Mouse (Mus musculus): ENCODE data around the gene Olfr199. TPM values are rescaled to one million over a fixed set of nuclear protein-coding genes. Genes with fewer than 3 reads are reported as not detected.
"Not testable (repeated sequence)": the region's sequence is repeated elsewhere in the genome, so short reads cannot be mapped to it uniquely, and the experiment has no call there.

The Olfr199 gene
- total RNA-seq (2021) = not detected
- polyA plus RNA-seq (2012; rRNA removed) = not detected in 2 replicates
- long read RNA-seq = 0 reads

DNA sequence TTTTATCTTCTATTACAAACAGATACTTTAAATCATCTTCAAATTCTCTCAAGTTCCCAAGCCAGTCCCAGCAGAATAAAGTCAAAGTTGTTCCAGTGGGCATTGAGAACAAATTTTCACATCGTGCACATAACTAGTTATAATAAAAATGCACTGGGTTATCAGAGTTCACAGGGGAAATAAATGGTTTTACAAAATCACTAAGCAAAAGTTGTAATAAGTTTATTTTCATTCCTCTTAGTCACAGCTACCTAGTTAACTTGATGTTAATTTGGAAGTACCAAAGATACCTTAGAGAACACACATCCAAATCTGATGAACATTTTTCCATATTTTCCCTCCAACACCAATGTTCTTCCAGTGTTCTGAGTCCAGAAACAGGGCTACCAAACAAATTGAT, at the start of gene Olfr199:
TSS of gene Olfr199 (minus strand) at position 101 of the 400 bp plus-strand sequence.
- H3K79me2 ChIP-seq (replicated peaks; ENCODE audit: control insufficient read depth, insufficient read depth, low read length); H3K9ac ChIP-seq (ENCODE audit: low read depth, low read length); DNase-seq; H3K4me3 ChIP-seq; H3K36me3 ChIP-seq (ENCODE audit: control insufficient read depth, insufficient read depth, low read length); H3K4me1 ChIP-seq (ENCODE audit: control insufficient read depth, insufficient read depth, low read length); H3K27me3 ChIP-seq (ENCODE audit: control insufficient read depth, insufficient read depth, low read length); H3K27ac ChIP-seq; intact Hi-C loops (cut with DNase I): not testable (repeated sequence)
- whole genome bisulfite sequencing = 55% methylated on average over 1 of the region's 1 CpGs

DNA sequence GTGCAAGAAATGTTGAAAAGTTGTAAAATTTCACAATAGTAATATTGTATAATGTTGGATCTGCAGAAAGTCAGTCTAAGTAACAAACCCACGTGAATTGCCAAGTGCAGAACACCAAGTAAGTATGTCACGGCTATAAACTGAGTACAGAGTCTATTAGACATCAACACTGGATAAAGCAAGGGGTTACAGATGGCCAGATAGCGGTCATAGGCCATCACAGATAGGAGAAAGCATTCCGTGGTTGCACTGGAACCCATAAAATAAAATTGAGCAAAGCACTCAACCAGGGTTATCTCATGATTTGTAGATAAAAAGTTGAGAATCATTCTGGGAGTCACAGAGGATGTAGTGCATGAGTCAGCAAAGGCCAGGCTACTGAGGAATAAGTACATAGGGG, 49.5 kb upstream of the Olfr199 start:
- H3K9ac ChIP-seq (ENCODE audit: low read depth, low read length); H3K27me3 ChIP-seq (ENCODE audit: control insufficient read depth, insufficient read depth, low read length); H3K27ac ChIP-seq; H3K4me1 ChIP-seq (ENCODE audit: control insufficient read depth, insufficient read depth, low read length); H3K36me3 ChIP-seq (ENCODE audit: control insufficient read depth, insufficient read depth, low read length); H3K4me3 ChIP-seq; DNase-seq; intact Hi-C loops (cut with DNase I); H3K79me2 ChIP-seq (replicated peaks; ENCODE audit: control insufficient read depth, insufficient read depth, low read length): not testable (repeated sequence)
- 52% methylated on average over 4 of the region's 4 CpGs for whole genome bisulfite sequencing

DNA sequence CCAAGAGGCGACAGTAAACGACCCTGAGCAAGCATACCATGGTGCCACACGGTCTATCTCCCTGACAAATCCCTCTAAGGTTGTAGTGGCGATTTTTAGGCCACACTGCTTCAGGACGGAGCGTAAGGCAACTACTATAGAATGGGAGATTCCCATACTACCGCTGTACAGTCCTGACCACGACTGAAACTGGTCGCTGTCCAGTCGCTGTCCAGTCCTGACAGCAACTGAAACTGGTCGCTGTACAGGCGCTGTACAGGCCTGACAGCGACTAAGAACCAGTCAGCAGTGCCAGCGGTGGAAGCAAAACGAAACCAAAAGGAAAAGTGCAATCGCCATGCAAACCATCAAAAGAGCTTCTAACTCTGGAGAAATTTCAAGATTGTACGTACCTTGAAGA, 30.1 kb upstream of the Olfr199 start:
- Histone ChIP-seq H3K79me2 (replicated peaks; ENCODE audit: control insufficient read depth, insufficient read depth, low read length) (no peaks in the 10 kb centered on the region), H3K4me3 (no peak overlapping the region), H3K27me3 (ENCODE audit: control insufficient read depth, insufficient read depth, low read length) (no peaks in the 10 kb centered on the region), H3K4me1 (ENCODE audit: control insufficient read depth, insufficient read depth, low read length) (no peaks in the 10 kb centered on the region), H3K36me3 (ENCODE audit: control insufficient read depth, insufficient read depth, low read length) (no peaks in the 10 kb centered on the region), H3K9ac (ENCODE audit: low read depth, low read length) (no peak overlapping the region), H3K27ac (no peak overlapping the region)
- no peak for DNase-seq
- no peak for TF ChIP-seq EP300 (IDR thresholded peaks at IDR 0.05; ENCODE audit: insufficient read depth, low read depth, low read length)
- TF ChIP-seq CTCF (IDR thresholded peaks at IDR 0.05) = no peak
- no peak for TF ChIP-seq POLR2A (IDR thresholded peaks at IDR 0.05; ENCODE audit: insufficient read depth, low read depth, low read length)
- intact Hi-C loops (cut with DNase I) = loop anchor here (2.0 kb wide), 1 partner anchor 49 kb away; no protein-coding TSS in a partner anchor
- WGBS = 76% methylated on average over 17 of the region's 17 CpGs

DNA sequence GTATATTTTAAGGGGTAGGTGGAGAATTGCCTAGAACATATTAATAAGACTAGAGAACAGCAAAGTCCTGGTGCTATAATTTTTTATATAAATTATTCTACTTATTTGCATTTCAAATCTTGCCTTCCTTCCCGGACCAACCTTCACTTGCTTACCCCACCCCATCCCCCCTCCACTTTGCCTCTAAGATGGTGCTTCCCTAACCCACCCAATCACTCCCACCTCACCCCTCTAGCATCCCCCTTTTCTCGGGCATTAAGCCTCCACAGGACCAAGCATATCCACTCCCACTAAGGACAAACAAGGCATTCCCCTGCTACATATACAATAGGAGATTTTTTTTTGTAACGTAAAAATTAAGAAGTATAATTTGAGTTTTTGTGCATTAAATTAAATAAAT, 1.7 kb downstream of the Olfr199 start:
- H3K9ac ChIP-seq (ENCODE audit: low read depth, low read length); H3K4me1 ChIP-seq (ENCODE audit: control insufficient read depth, insufficient read depth, low read length); H3K36me3 ChIP-seq (ENCODE audit: control insufficient read depth, insufficient read depth, low read length); H3K27me3 ChIP-seq (ENCODE audit: control insufficient read depth, insufficient read depth, low read length); H3K79me2 ChIP-seq (replicated peaks; ENCODE audit: control insufficient read depth, insufficient read depth, low read length); H3K27ac ChIP-seq; H3K4me3 ChIP-seq; DNase-seq; intact Hi-C loops (cut with DNase I): not testable (repeated sequence)
- 57% methylated on average over 3 of the region's 3 CpGs for WGBS

DNA sequence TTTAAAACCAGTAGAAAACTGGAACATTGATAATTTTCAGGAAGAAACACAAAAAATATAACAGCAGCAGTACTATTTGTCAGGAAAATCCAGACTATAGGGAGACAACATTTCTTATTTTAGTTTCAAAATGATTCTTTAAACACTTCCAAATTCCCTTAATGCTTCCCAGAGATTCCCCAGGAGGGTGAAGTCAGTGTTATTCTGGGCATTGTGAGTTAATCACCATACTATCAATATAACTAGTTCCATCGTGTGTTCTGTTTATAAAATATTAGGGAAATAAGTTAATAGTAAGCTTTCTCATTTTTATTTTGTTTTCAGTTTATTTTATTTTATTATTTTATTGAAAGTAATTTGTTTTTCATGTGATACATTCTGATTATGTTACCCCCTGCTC, 16.1 kb downstream of the Olfr199 start, which contains the start of gene Olfr198:
TSS of gene Olfr198 (minus strand) at position 101 of the 400 bp plus-strand sequence.
- intact Hi-C loops (cut with DNase I); H3K9ac ChIP-seq (ENCODE audit: low read depth, low read length); DNase-seq; H3K79me2 ChIP-seq (replicated peaks; ENCODE audit: control insufficient read depth, insufficient read depth, low read length); H3K27ac ChIP-seq; H3K4me3 ChIP-seq; H3K27me3 ChIP-seq (ENCODE audit: control insufficient read depth, insufficient read depth, low read length); H3K36me3 ChIP-seq (ENCODE audit: control insufficient read depth, insufficient read depth, low read length); H3K4me1 ChIP-seq (ENCODE audit: control insufficient read depth, insufficient read depth, low read length): not testable (repeated sequence)
- 30% methylated on average over 1 of the region's 1 CpGs for WGBS

DNA sequence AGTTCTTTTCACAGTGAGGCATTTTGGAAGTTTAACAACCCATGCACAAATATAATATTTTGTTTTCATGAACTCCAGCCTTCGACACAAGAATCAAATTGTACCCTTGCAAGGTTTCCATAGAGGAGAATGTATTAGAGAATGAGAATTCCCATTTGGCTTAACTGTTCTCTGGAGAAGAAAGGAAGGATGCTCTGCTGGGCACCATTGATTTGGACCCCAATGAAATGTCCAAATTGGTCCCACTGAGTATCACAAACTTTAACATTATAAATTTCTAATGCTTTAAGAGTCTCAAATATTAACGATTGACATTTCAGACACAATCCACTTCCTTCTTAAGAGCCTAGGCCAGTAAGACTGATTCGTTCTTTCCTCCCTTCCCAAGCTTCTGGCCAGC, 49.2 kb downstream of the Olfr199 start, which contains the start of gene Olfr196:
TSS of gene Olfr196 (minus strand) at position 101 of the 400 bp plus-strand sequence.
- no peaks in the 10 kb centered on the region for H3K4me1 ChIP-seq (ENCODE audit: control insufficient read depth, insufficient read depth, low read length)
- H3K79me2 ChIP-seq (replicated peaks; ENCODE audit: control insufficient read depth, insufficient read depth, low read length) = no peaks in the 10 kb centered on the region
- no peak within 1 kb of the TSS for H3K27ac ChIP-seq
- H3K27me3 ChIP-seq (ENCODE audit: control insufficient read depth, insufficient read depth, low read length) = no peaks in the 10 kb centered on the region
- H3K9ac ChIP-seq (ENCODE audit: low read depth, low read length) = no peak within 1 kb of the TSS
- no peak for DNase-seq
- H3K4me3 ChIP-seq = no peak within 1 kb of the TSS
- no peak for TF ChIP-seq EP300 (IDR thresholded peaks at IDR 0.05; ENCODE audit: insufficient read depth, low read depth, low read length)
- no peak for TF ChIP-seq CTCF (IDR thresholded peaks at IDR 0.05)
- WGBS = 53% methylated on average over 3 of the region's 3 CpGs
- intact Hi-C loops (cut with DNase I) = no loop called here
- H3K36me3 ChIP-seq (ENCODE audit: control insufficient read depth, insufficient read depth, low read length) = no peaks in the 10 kb centered on the region

Other genes with a start within 250 kb of the Olfr199 start
- not detected for gene Olfr183, start 224.4 kb downstream of the Olfr199 start, total RNA-seq (2021)
- not detected in 2 replicates for gene Olfr183, start 224.4 kb downstream of the Olfr199 start, polyA plus RNA-seq (2012; rRNA removed)
- gene Olfr186, start 189.5 kb downstream of the Olfr199 start, total RNA-seq (2021) = not detected
- not detected in 2 replicates for gene Olfr186, start 189.5 kb downstream of the Olfr199 start, polyA plus RNA-seq (2012; rRNA removed)
- not detected for gene Olfr187, start 180.0 kb downstream of the Olfr199 start, total RNA-seq (2021)
- not detected in 2 replicates for gene Olfr187, start 180.0 kb downstream of the Olfr199 start, polyA plus RNA-seq (2012; rRNA removed)
- gene Olfr190, start 141.8 kb downstream of the Olfr199 start, total RNA-seq (2021) = not detected
- not detected in 2 replicates for gene Olfr190, start 141.8 kb downstream of the Olfr199 start, polyA plus RNA-seq (2012; rRNA removed)
- gene Olfr191, start 129.9 kb downstream of the Olfr199 start, total RNA-seq (2021) = not detected
- not detected in 2 replicates for gene Olfr191, start 129.9 kb downstream of the Olfr199 start, polyA plus RNA-seq (2012; rRNA removed)
- not detected for gene Olfr193, start 107.9 kb downstream of the Olfr199 start, total RNA-seq (2021)
- not detected in 2 replicates for gene Olfr193, start 107.9 kb downstream of the Olfr199 start, polyA plus RNA-seq (2012; rRNA removed)
- not detected for gene Olfr194, start 98.7 kb downstream of the Olfr199 start, total RNA-seq (2021)
- gene Olfr194, start 98.7 kb downstream of the Olfr199 start, polyA plus RNA-seq (2012; rRNA removed) = not detected in 2 replicates
- not detected for gene Olfr195, start 72.7 kb downstream of the Olfr199 start, total RNA-seq (2021)
- gene Olfr195, start 72.7 kb downstream of the Olfr199 start, polyA plus RNA-seq (2012; rRNA removed) = not detected in 2 replicates
- gene Olfr196, start 49.3 kb downstream of the Olfr199 start, total RNA-seq (2021) = not detected
- gene Olfr196, start 49.3 kb downstream of the Olfr199 start, polyA plus RNA-seq (2012; rRNA removed) = not detected in 2 replicates
- gene Olfr198, start 16.2 kb downstream of the Olfr199 start, total RNA-seq (2021) = not detected
- gene Olfr198, start 16.2 kb downstream of the Olfr199 start, polyA plus RNA-seq (2012; rRNA removed) = not detected in 2 replicates
- gene Olfr201, start 52.9 kb upstream of the Olfr199 start, total RNA-seq (2021) = not detected
- gene Olfr201, start 52.9 kb upstream of the Olfr199 start, polyA plus RNA-seq (2012; rRNA removed) = not detected in 2 replicates
- not detected for gene Olfr202, start 67.0 kb upstream of the Olfr199 start, total RNA-seq (2021)
- not detected in 2 replicates for gene Olfr202, start 67.0 kb upstream of the Olfr199 start, polyA plus RNA-seq (2012; rRNA removed)
- gene Olfr203, start 79.1 kb upstream of the Olfr199 start, total RNA-seq (2021) = not detected
- gene Olfr203, start 79.1 kb upstream of the Olfr199 start, polyA plus RNA-seq (2012; rRNA removed) = not detected in 2 replicates
- not detected for gene Olfr204, start 98.5 kb upstream of the Olfr199 start, total RNA-seq (2021)
- gene Olfr204, start 98.5 kb upstream of the Olfr199 start, polyA plus RNA-seq (2012; rRNA removed) = not detected in 2 replicates
- gene Olfr205, start 111.4 kb upstream of the Olfr199 start, total RNA-seq (2021) = not detected
- gene Olfr205, start 111.4 kb upstream of the Olfr199 start, polyA plus RNA-seq (2012; rRNA removed) = not detected in 2 replicates
- gene Olfr206, start 129.5 kb upstream of the Olfr199 start, total RNA-seq (2021) = not detected
- not detected in 2 replicates for gene Olfr206, start 129.5 kb upstream of the Olfr199 start, polyA plus RNA-seq (2012; rRNA removed)
- not detected for gene Olfr209, start 144.2 kb upstream of the Olfr199 start, total RNA-seq (2021)
- not detected in 2 replicates for gene Olfr209, start 144.2 kb upstream of the Olfr199 start, polyA plus RNA-seq (2012; rRNA removed)
- gene Gabrr3, start 187.6 kb upstream of the Olfr199 start, total RNA-seq (2021) = under 1 TPM in 1 of 2 experiments, not detected in 1; 0.05 TPM
- not detected in 2 replicates for gene Gabrr3, start 187.6 kb upstream of the Olfr199 start, polyA plus RNA-seq (2012; rRNA removed)

Measured in heart, adult 2 months (tissue).